Mouse (Mus musculus): ENCODE results near the gene Hmgcs2.

DNA sequence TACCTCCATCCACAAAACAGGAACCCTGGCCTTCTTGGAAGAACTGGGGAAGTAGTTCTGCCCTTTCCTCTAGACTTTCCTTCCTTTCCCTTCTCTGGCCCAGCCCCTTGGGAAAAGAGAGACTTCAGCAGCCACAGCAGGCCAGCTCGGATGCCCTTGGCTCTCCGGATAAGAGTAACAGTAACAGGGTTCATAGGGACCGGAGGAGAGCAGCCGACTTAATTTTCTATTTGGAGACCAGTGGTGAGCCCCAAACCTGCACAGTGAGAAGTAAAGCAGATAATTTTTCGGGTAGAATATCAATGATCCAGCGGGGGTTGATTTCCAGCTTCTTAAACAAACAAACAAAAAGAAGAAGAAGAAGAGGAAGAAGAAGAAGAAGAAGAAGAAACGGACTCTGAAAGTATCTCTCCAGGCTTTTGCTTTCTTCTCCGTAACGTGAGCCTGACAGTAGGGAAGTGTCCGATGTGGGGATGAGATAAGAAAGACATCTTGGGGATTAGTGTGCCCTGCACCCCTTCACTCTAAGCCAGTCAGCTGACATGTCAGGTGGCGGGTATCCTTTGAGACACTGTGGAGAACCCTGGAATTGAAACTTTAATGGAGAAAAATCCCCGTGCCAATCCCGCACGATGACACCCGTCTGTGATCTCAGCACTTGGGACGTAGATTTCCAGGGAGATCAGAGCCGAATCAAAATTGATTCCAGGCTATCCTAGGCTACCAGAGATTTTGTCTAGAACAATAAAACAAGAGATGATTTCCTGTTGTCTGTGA lies 60.8 kb downstream of the Hmgcs2 start:
- TF ChIP-seq POLR2A (IDR thresholded peaks at IDR 0.05; ENCODE audit: borderline replicate concordance, insufficient read depth, low read length), result no peak
- no peak for TF ChIP-seq CTCF (IDR thresholded peaks at IDR 0.05; ENCODE audit: borderline replicate concordance, insufficient read depth, low read depth, low read length)

All from cerebellum, adult 2 months (tissue).